In the genomic region with DNA sequence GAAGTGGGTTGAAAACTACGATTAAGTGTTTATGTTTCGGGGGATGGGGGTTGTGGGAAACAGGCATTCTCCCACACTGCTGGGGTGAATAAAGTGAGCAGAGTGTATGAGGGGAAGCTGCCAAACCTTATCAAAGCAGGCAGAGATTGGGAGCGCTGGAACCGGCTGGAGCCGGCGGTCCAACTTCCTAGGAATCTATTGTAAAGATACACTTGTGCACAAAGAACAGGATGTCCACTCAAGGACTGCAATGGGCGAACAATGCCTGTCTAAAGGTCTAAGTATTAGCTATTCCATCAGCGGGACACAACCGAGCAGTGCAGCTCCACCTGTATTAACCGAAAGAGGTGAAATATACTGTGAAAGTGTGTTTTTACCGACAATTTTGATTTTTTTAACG, we compare ENCODE assay signal across 9 mouse cellular contexts. TPM values are rescaled to one million over a fixed set of nuclear protein-coding genes. Genes with fewer than 3 reads are reported as not detected.
DNase-seq lines count a peak whose midpoint lies in the region; ATAC-seq lines count a peak whose summit lies in the region.
"Had no signal": no experiment of that assay in that cellular context is flagged by ENCODE, and none has a peak within 500 bp of the region (broad histone marks: within the 10 kb centered on the region; RNA-seq: fewer than 3 reads in every experiment).

No protein-coding gene starts in this region.

- no peaks in the 10 kb centered on the region for H3K36me3 ChIP-seq in forebrain, embryonic 16.5 days (ENCODE audit: control insufficient read depth, insufficient read depth)
- no peaks in the 10 kb centered on the region for H3K36me3 ChIP-seq in limb, embryonic 12.5 days
- no peaks in the 10 kb centered on the region for H3K36me3 ChIP-seq in midbrain, embryonic 16.5 days (ENCODE audit: control insufficient read depth, insufficient read depth, low read length)

- 33% methylated on average over 12 of the region's 12 CpGs for WGBS in forebrain, embryonic 16.5 days
- WGBS in limb, embryonic 12.5 days = 65% methylated on average over 12 of the region's 12 CpGs
- WGBS in midbrain, embryonic 16.5 days = 39% methylated on average over 12 of the region's 12 CpGs

- peak overlapping the region; percentile 92 for H3K4me3 ChIP-seq in forebrain, embryonic 16.5 days (replicated peaks; ENCODE audit: low read length)
- H3K4me3 ChIP-seq in limb, embryonic 12.5 days (replicated peaks) = peak overlapping the region; percentile 87; the same call in 1 of the 2 replicates
- H3K4me3 ChIP-seq in midbrain, embryonic 16.5 days (ENCODE audit: low read depth, low read length) = peak overlapping the region; percentile 80

- no peaks in the 10 kb centered on the region for H3K9me3 ChIP-seq in forebrain, embryonic 16.5 days (ENCODE audit: control insufficient read depth, low read length)
- H3K9me3 ChIP-seq in limb, embryonic 12.5 days = no peaks in the 10 kb centered on the region
- H3K9me3 ChIP-seq in midbrain, embryonic 16.5 days (replicated peaks; ENCODE audit: control insufficient read depth, low read length, poor library complexity, severe bottlenecking) = no peaks in the 10 kb centered on the region

- no peaks in the 10 kb centered on the region for H3K27me3 ChIP-seq in forebrain, embryonic 16.5 days (replicated peaks; ENCODE audit: control insufficient read depth, insufficient read depth, low read length)
- no peaks in the 10 kb centered on the region for H3K27me3 ChIP-seq in limb, embryonic 12.5 days
- H3K27me3 ChIP-seq in midbrain, embryonic 16.5 days (ENCODE audit: control insufficient read depth, insufficient read depth, low read depth, low read length) = no peaks in the 10 kb centered on the region

- DNase-seq in cerebellum, adult 9-11 months = peak; percentile 30
- DNase-seq in cerebellum, adult 18-20 months = no peak
- DNase-seq in layer of hippocampus, adult 9-11 months = no peak
- no peak for DNase-seq in urinary bladder, adult 18-20 months (ENCODE audit: low spot score in 2 of 2)
- no peak for DNase-seq in kidney, postnatal 36 days

- peak overlapping the region; percentile 97 for H3K9ac ChIP-seq in forebrain, embryonic 16.5 days (replicated peaks; ENCODE audit: low read depth, low read length)
- no peak overlapping the region for H3K9ac ChIP-seq in limb, embryonic 12.5 days (replicated peaks)
- H3K9ac ChIP-seq in midbrain, embryonic 16.5 days (ENCODE audit: low read depth, low read length) = peak overlapping the region; percentile 98

- no peak overlapping the region for H3K27ac ChIP-seq in forebrain, embryonic 16.5 days (ENCODE audit: low read length)
- 0 out of 2 replicates have a peak overlapping the region, but pooled peaks have one; percentile 25 for H3K27ac ChIP-seq in limb, embryonic 12.5 days
- H3K27ac ChIP-seq in midbrain, embryonic 16.5 days (ENCODE audit: low read length) = peak overlapping the region; percentile 98; the same call in 1 of the 2 replicates

- H3K4me1 ChIP-seq in forebrain, embryonic 16.5 days (replicated peaks; ENCODE audit: control insufficient read depth, insufficient read depth, low read length) = peaks cover 30% of the 10 kb centered on the region
- H3K4me1 ChIP-seq in limb, embryonic 12.5 days (replicated peaks) = peaks cover 34% of the 10 kb centered on the region
- peaks cover 33% of the 10 kb centered on the region for H3K4me1 ChIP-seq in midbrain, embryonic 16.5 days (ENCODE audit: control insufficient read depth, insufficient read depth, low read length)

- H3K4me2 ChIP-seq in forebrain, embryonic 16.5 days (ENCODE audit: low read length) = peak overlapping the region; percentile 86
- H3K4me2 ChIP-seq in limb, embryonic 12.5 days = peak overlapping the region; percentile 71
- peak overlapping the region; percentile 85 for H3K4me2 ChIP-seq in midbrain, embryonic 16.5 days (ENCODE audit: low read length)

- no peak for ATAC-seq in forebrain, embryonic 16.5 days
- no peak for ATAC-seq in limb, embryonic 12.5 days (ENCODE audit: insufficient number of reproducible peaks, insufficient read depth, low FRiP score, low TSS enrichment, low read depth)
- ATAC-seq in midbrain, embryonic 16.5 days = no peak

RNA-seq across cellular contexts. Expression of gene Bcar3, which starts 2.1 kb away (rescaled TPM):
- polyA plus RNA-seq in forebrain, embryonic 16.5 days (2015; fragmentation: Nextera tagmentation; extraction: Ambion mirVana) = 5.3 and 5.6 TPM in 2 replicates
- polyA plus RNA-seq in limb, embryonic 12.5 days (2016; fragmentation: Nextera tagmentation; extraction: Ambion mirVana) = 6.9 and 7.6 TPM in 2 replicates
- 7.5 and 7.6 TPM in 2 replicates for polyA plus RNA-seq in midbrain, embryonic 16.5 days (2015; fragmentation: Nextera tagmentation; extraction: Ambion mirVana)
- polyA plus RNA-seq: erythroblast, embryonic 14.5 days had no signal

RNA-seq across cellular contexts. Expression of gene Dnttip2, which starts 17.6 kb away (rescaled TPM):
- polyA plus RNA-seq in forebrain, embryonic 16.5 days (2015; fragmentation: Nextera tagmentation; extraction: Ambion mirVana) = 51.9 and 59.4 TPM in 2 replicates
- polyA plus RNA-seq in limb, embryonic 12.5 days (2016; fragmentation: Nextera tagmentation; extraction: Ambion mirVana) = 86.5 and 90.5 TPM in 2 replicates
- polyA plus RNA-seq in midbrain, embryonic 16.5 days (2015; fragmentation: Nextera tagmentation; extraction: Ambion mirVana) = 42.6 and 48.3 TPM in 2 replicates

RNA-seq across cellular contexts. Expression of gene Gclm, which starts 46.5 kb away (rescaled TPM):
- 51.2 TPM in 2 replicates for polyA plus RNA-seq in forebrain, embryonic 16.5 days (2015; fragmentation: Nextera tagmentation; extraction: Ambion mirVana)
- polyA plus RNA-seq in limb, embryonic 12.5 days (2016; fragmentation: Nextera tagmentation; extraction: Ambion mirVana) = 60.7 and 64.0 TPM in 2 replicates
- polyA plus RNA-seq in midbrain, embryonic 16.5 days (2015; fragmentation: Nextera tagmentation; extraction: Ambion mirVana) = 38.9 and 41.4 TPM in 2 replicates
